In genomic region chr10:42614766-42615165, GRCm38 (mm10) we compare ENCODE assay signal across 31 mouse cellular contexts. TPM values are rescaled to one million over a fixed set of nuclear protein-coding genes. Genes with fewer than 3 reads are reported as not detected.
DNase-seq lines count a peak whose midpoint lies in the region; ATAC-seq lines count a peak whose summit lies in the region.
"Had no signal": no experiment of that assay in that cellular context is flagged by ENCODE, and none has a peak within 500 bp of the region (broad histone marks: within the 10 kb centered on the region; RNA-seq: fewer than 3 reads in every experiment).

No protein-coding gene starts in this region.

- 13% methylated on average over 9 of the region's 9 CpGs for WGBS in forebrain, embryonic 11.5 days
- WGBS in forebrain, embryonic 15.5 days, result 37% methylated on average over 9 of the region's 9 CpGs
- WGBS in heart, embryonic 13.5 days, result 19% methylated on average over 9 of the region's 9 CpGs
- WGBS in midbrain, embryonic 11.5 days, result 11% methylated on average over 9 of the region's 9 CpGs
- WGBS in midbrain, embryonic 14.5 days, result 22% methylated on average over 9 of the region's 9 CpGs
- 8% methylated on average over 9 of the region's 9 CpGs for WGBS in embryonic facial prominence, embryonic 10.5 days

- peaks cover 26% of the 10 kb centered on the region for H3K4me1 ChIP-seq in forebrain, embryonic 11.5 days (replicated peaks; ENCODE audit: control insufficient read depth, insufficient read depth, low read length)
- H3K4me1 ChIP-seq in forebrain, embryonic 15.5 days, result peaks cover 19% of the 10 kb centered on the region
- peaks cover 21% of the 10 kb centered on the region for H3K4me1 ChIP-seq in heart, embryonic 13.5 days
- H3K4me1 ChIP-seq in midbrain, embryonic 11.5 days (ENCODE audit: control insufficient read depth, insufficient read depth, low read length), result peaks cover 25% of the 10 kb centered on the region
- peaks cover 9% of the 10 kb centered on the region for H3K4me1 ChIP-seq in midbrain, embryonic 14.5 days (ENCODE audit: control insufficient read depth, insufficient read depth, low read length)
- H3K4me1 ChIP-seq in embryonic facial prominence, embryonic 10.5 days, result peaks cover 28% of the 10 kb centered on the region

- H3K4me2 ChIP-seq in forebrain, embryonic 11.5 days (ENCODE audit: low read depth, low read length, severe bottlenecking), result peak overlapping the region; percentile 18; the same call in 1 of the 2 replicates
- H3K4me2 ChIP-seq in forebrain, embryonic 15.5 days (replicated peaks), result no peak overlapping the region
- H3K4me2 ChIP-seq in heart, embryonic 13.5 days, result peak overlapping the region; percentile 33
- H3K4me2 ChIP-seq in midbrain, embryonic 11.5 days, result no peak overlapping the region
- no peak overlapping the region for H3K4me2 ChIP-seq in midbrain, embryonic 14.5 days (ENCODE audit: low read length)

- H3K4me3 ChIP-seq in forebrain, embryonic 11.5 days (ENCODE audit: low read depth, low read length), result no peak overlapping the region
- no peak overlapping the region for H3K4me3 ChIP-seq in forebrain, embryonic 15.5 days
- peak overlapping the region; percentile 56; the same call in 1 of the 2 replicates for H3K4me3 ChIP-seq in heart, embryonic 13.5 days
- H3K4me3 ChIP-seq in midbrain, embryonic 11.5 days (ENCODE audit: low read depth, low read length), result no peak overlapping the region
- H3K4me3 ChIP-seq in midbrain, embryonic 14.5 days (replicated peaks; ENCODE audit: low read depth, low read length), result no peak overlapping the region
- no peak overlapping the region; the same call in 1 of the 2 replicates for H3K4me3 ChIP-seq in embryonic facial prominence, embryonic 10.5 days

- H3K27me3 ChIP-seq in forebrain, embryonic 11.5 days (ENCODE audit: control insufficient read depth, insufficient read depth, low read length), result no peaks in the 10 kb centered on the region; the same call in none of the 2 replicates
- 0 out of 2 replicates have a peak, but pooled peaks cover 4% of the 10 kb centered on the region for H3K27me3 ChIP-seq in forebrain, embryonic 15.5 days
- H3K27me3 ChIP-seq in heart, embryonic 13.5 days (replicated peaks), result peaks cover 95% of the 10 kb centered on the region
- peaks cover 33% of the 10 kb centered on the region for H3K27me3 ChIP-seq in midbrain, embryonic 11.5 days (ENCODE audit: control insufficient read depth, insufficient read depth, low read length)
- peaks cover 50% of the 10 kb centered on the region for H3K27me3 ChIP-seq in midbrain, embryonic 14.5 days (ENCODE audit: control insufficient read depth, insufficient read depth, low read length)
- peaks cover 100% of the 10 kb centered on the region for H3K27me3 ChIP-seq in embryonic facial prominence, embryonic 10.5 days (replicated peaks; ENCODE audit: low read depth, poor library complexity, severe bottlenecking)

- H3K9me3 ChIP-seq in forebrain, embryonic 11.5 days (ENCODE audit: control insufficient read depth, low read length), result no peaks in the 10 kb centered on the region
- H3K9me3 ChIP-seq in forebrain, embryonic 15.5 days, result no peaks in the 10 kb centered on the region
- H3K9me3 ChIP-seq in heart, embryonic 13.5 days, result no peaks in the 10 kb centered on the region; the same call in 1 of the 2 replicates
- no peaks in the 10 kb centered on the region for H3K9me3 ChIP-seq in midbrain, embryonic 11.5 days (ENCODE audit: control insufficient read depth, low read length)
- no peaks in the 10 kb centered on the region for H3K9me3 ChIP-seq in midbrain, embryonic 14.5 days (ENCODE audit: control insufficient read depth, low read length)
- H3K9me3 ChIP-seq in embryonic facial prominence, embryonic 10.5 days, result no peaks in the 10 kb centered on the region; the same call in 1 of the 2 replicates
- H3K9me3 ChIP-seq: liver, embryonic 15.5 days; stomach, embryonic 15.5 days had no signal

- DNase-seq in forebrain, embryonic 11.5 days (ENCODE audit: low spot score), result no peak
- no peak for DNase-seq in heart, adult 8-10 months (ENCODE audit: low spot score)
- peak; percentile 92 for DNase-seq in midbrain, embryonic 11.5 days (ENCODE audit: low spot score, missing footprints)
- no peak for DNase-seq in midbrain, embryonic 14.5 days
- DNase-seq in embryonic facial prominence, embryonic 10.5 days (ENCODE audit: low spot score), result peak; percentile 20
- DNase-seq in frontal cortex, postnatal 10 days (ENCODE audit: low spot score in 2 of 2), result no peak
- DNase-seq: adrenal gland, postnatal 14 days; cerebellum, adult 11 months; cerebellum, adult 9-10 months; cerebellum, postnatal 36 days; gastrocnemius, postnatal 10 days; kidney, adult 18-20 months; lung, postnatal 14 days; right cerebral cortex, postnatal 25 days; thymus, adult 18-20 months; thymus, postnatal 25 days had no signal

- H3K9ac ChIP-seq in forebrain, embryonic 11.5 days (ENCODE audit: low read length), result no peak overlapping the region
- H3K9ac ChIP-seq in forebrain, embryonic 15.5 days (replicated peaks), result no peak overlapping the region
- H3K9ac ChIP-seq in heart, embryonic 13.5 days, result no peak overlapping the region
- no peak overlapping the region for H3K9ac ChIP-seq in midbrain, embryonic 11.5 days (ENCODE audit: low read length)
- H3K9ac ChIP-seq in midbrain, embryonic 14.5 days (replicated peaks; ENCODE audit: low read length), result no peak overlapping the region
- H3K9ac ChIP-seq: limb, embryonic 12.5 days; liver, embryonic 15.5 days; stomach, embryonic 15.5 days had no signal

- no peaks in the 10 kb centered on the region for H3K36me3 ChIP-seq in forebrain, embryonic 11.5 days (ENCODE audit: control insufficient read depth, insufficient read depth, low read length)
- H3K36me3 ChIP-seq in forebrain, embryonic 15.5 days, result no peaks in the 10 kb centered on the region
- H3K36me3 ChIP-seq in heart, embryonic 13.5 days, result no peaks in the 10 kb centered on the region
- H3K36me3 ChIP-seq in midbrain, embryonic 11.5 days (ENCODE audit: control insufficient read depth, insufficient read depth, low read length), result no peaks in the 10 kb centered on the region
- no peaks in the 10 kb centered on the region for H3K36me3 ChIP-seq in midbrain, embryonic 14.5 days (ENCODE audit: control insufficient read depth, insufficient read depth, low read length)
- no peaks in the 10 kb centered on the region for H3K36me3 ChIP-seq in embryonic facial prominence, embryonic 10.5 days (replicated peaks)
- H3K36me3 ChIP-seq: limb, embryonic 12.5 days; liver, embryonic 15.5 days; stomach, embryonic 15.5 days had no signal

- H3K27ac ChIP-seq in forebrain, embryonic 11.5 days (ENCODE audit: low read depth, low read length), result no peak overlapping the region
- H3K27ac ChIP-seq in forebrain, embryonic 15.5 days (replicated peaks), result no peak overlapping the region
- H3K27ac ChIP-seq in heart, embryonic 13.5 days (replicated peaks), result no peak overlapping the region
- no peak overlapping the region for H3K27ac ChIP-seq in midbrain, embryonic 11.5 days (ENCODE audit: low read depth, low read length)
- no peak overlapping the region for H3K27ac ChIP-seq in midbrain, embryonic 14.5 days (replicated peaks; ENCODE audit: low read depth, low read length)
- no peak overlapping the region for H3K27ac ChIP-seq in embryonic facial prominence, embryonic 10.5 days (replicated peaks)
- H3K27ac ChIP-seq: layer of hippocampus, adult 2 months; left cerebral cortex, adult 2 months; limb, embryonic 12.5 days; liver, embryonic 15.5 days; stomach, embryonic 15.5 days had no signal

- ATAC-seq in forebrain, embryonic 11.5 days (replicated peaks; ENCODE audit: low FRiP score), result no peak
- ATAC-seq in forebrain, embryonic 15.5 days (replicated peaks), result no peak
- no peak for ATAC-seq in heart, embryonic 13.5 days (ENCODE audit: extremely low read depth, insufficient number of reproducible peaks, low FRiP score, low TSS enrichment)
- no peak for ATAC-seq in midbrain, embryonic 11.5 days (ENCODE audit: low FRiP score)
- no peak for ATAC-seq in midbrain, embryonic 14.5 days (ENCODE audit: low FRiP score, low TSS enrichment)

RNA-seq across cellular contexts. Expression of gene Ostm1, which starts 31.1 kb away (rescaled TPM):
- 54.6 and 59.0 TPM in 2 replicates for polyA plus RNA-seq in forebrain, embryonic 11.5 days (2014; fragmentation: Nextera tagmentation; extraction: Ambion mirVana)
- 50.8 and 51.5 TPM in 2 replicates for polyA plus RNA-seq in forebrain, embryonic 15.5 days (2015; fragmentation: Nextera tagmentation; extraction: Ambion mirVana)
- polyA plus RNA-seq in heart, embryonic 13.5 days (2015; fragmentation: Nextera tagmentation; extraction: Ambion mirVana), result 19.2 and 19.5 TPM in 2 replicates
- total RNA-seq in heart, adult 8-10 months (2022), result 10 to 100 TPM; 20.3 to 23.7 (median 21.8) TPM
- polyA plus RNA-seq in midbrain, embryonic 11.5 days (2014; fragmentation: Nextera tagmentation; extraction: Ambion mirVana), result 28.5 and 29.2 TPM in 2 replicates
- 38.9 and 43.1 TPM in 2 replicates for polyA plus RNA-seq in midbrain, embryonic 14.5 days (2014; fragmentation: Nextera tagmentation; extraction: Ambion mirVana)
- 15.4 and 15.7 TPM in 2 replicates for polyA plus RNA-seq in embryonic facial prominence, embryonic 10.5 days (2016; fragmentation: Nextera tagmentation; extraction: Ambion mirVana)

RNA-seq across cellular contexts. Expression of gene Nr2e1, which starts 31.3 kb away (rescaled TPM):
- 117 and 119 TPM in 2 replicates for polyA plus RNA-seq in forebrain, embryonic 11.5 days (2014; fragmentation: Nextera tagmentation; extraction: Ambion mirVana)
- polyA plus RNA-seq in forebrain, embryonic 15.5 days (2015; fragmentation: Nextera tagmentation; extraction: Ambion mirVana), result 35.4 and 40.5 TPM in 2 replicates
- not detected in 2 replicates for polyA plus RNA-seq in heart, embryonic 13.5 days (2015; fragmentation: Nextera tagmentation; extraction: Ambion mirVana)
- total RNA-seq in heart, adult 8-10 months (2022), result not detected
- polyA plus RNA-seq in midbrain, embryonic 11.5 days (2014; fragmentation: Nextera tagmentation; extraction: Ambion mirVana), result 32.2 and 32.6 TPM in 2 replicates
- polyA plus RNA-seq in midbrain, embryonic 14.5 days (2014; fragmentation: Nextera tagmentation; extraction: Ambion mirVana), result 3.4 and 5.5 TPM in 2 replicates
- polyA plus RNA-seq in embryonic facial prominence, embryonic 10.5 days (2016; fragmentation: Nextera tagmentation; extraction: Ambion mirVana), result 10.4 and 11.5 TPM in 2 replicates
- total RNA-seq: adrenal gland, postnatal 14 days; gastrocnemius, postnatal 10 days; heart, postnatal 14 days; liver, adult 2 months; MEL; neutrophil, adult 5-6 weeks had no signal
- polyA plus RNA-seq: gonadal fat pad, adult 2 months; intestine, embryonic 14.5 days; kidney, embryonic 16.5 days; limb, embryonic 12.5 days; liver, adult 2 months; liver, embryonic 15.5 days; lung, embryonic 14.5 days had no signal

Comparison
In these comparisons a context has a peak if more than half of its experiments do, and no peak if none do; other contexts are left out.
1. DNase-seq: peak in midbrain, embryonic 11.5 days (single experiment) and embryonic facial prominence, embryonic 10.5 days (single experiment); none in forebrain, embryonic 11.5 days (single experiment), heart, adult 8-10 months (single experiment), midbrain, embryonic 14.5 days (single experiment) and frontal cortex, postnatal 10 days (0 of 2).
2. H3K4me2 ChIP-seq: peak in forebrain, embryonic 11.5 days (single experiment) and heart, embryonic 13.5 days (single experiment); none in forebrain, embryonic 15.5 days (single experiment), midbrain, embryonic 11.5 days (single experiment) and midbrain, embryonic 14.5 days (single experiment).